Mouse (Mus musculus) myocyte (in vitro differentiated cells): ENCODE data around the gene Syce3. TPM values are rescaled to one million over a fixed set of nuclear protein-coding genes. Genes with fewer than 3 reads are reported as not detected.

Experiments used
- H3K27me3 ChIP-seq: one replicate; pipeline ENCODE4 v1.6.1; 2011; ENCODE audit not compliant: control insufficient read depth, insufficient read depth, insufficient read length
- H3K36me3 ChIP-seq: one replicate; pipeline ENCODE4 v1.6.1; 2011; ENCODE audit not compliant: control insufficient read depth, insufficient read depth
- H3K4me2 ChIP-seq: one replicate; pipeline ENCODE4 v1.6.1; 2011; ENCODE audit warnings: low read depth, control low read depth
- H3K4me3 ChIP-seq: one replicate; pipeline ENCODE4 v1.5.1; 2011; ENCODE audit warnings: mild to moderate bottlenecking, control low read depth, moderate library complexity
- H3K79me2 ChIP-seq: one replicate; pipeline ENCODE4 v1.6.1; 2011; ENCODE audit not compliant: control insufficient read depth, insufficient read depth
- H3ac ChIP-seq: one replicate; pipeline ENCODE4 v1.6.1; 2011; ENCODE audit not compliant: control insufficient read depth, insufficient read length
- CEBPB ChIP-seq: IDR thresholded peaks from 2 replicates; pipeline ENCODE4 v1.6.1; 2011; ENCODE audit warnings: mild to moderate bottlenecking, moderate library complexity; ENCODE audit not compliant: poor library complexity, insufficient read depth, severe bottlenecking
- E2F4 ChIP-seq: IDR thresholded peaks from one replicate; pipeline ENCODE4 v1.6.1; 2011; ENCODE audit warnings: mild to moderate bottlenecking, control low read depth, moderate library complexity; ENCODE audit not compliant: insufficient read depth
- MAX ChIP-seq: IDR thresholded peaks from one replicate; pipeline ENCODE4 v1.6.1; 2011; ENCODE audit warnings: low read depth, mild to moderate bottlenecking, control low read depth
- MYOD1 ChIP-seq, 3 experiments: IDR thresholded peaks; one replicate each; pipeline ENCODE4 v1.6.1; 2011; ENCODE audit warnings: control low read depth in 2 of 3, low read depth in 2 of 3, mild to moderate bottlenecking in 2 of 3, moderate library complexity in 1 of 3; ENCODE audit not compliant: insufficient read length in 2 of 3, control insufficient read depth in 1 of 3
- MYOG ChIP-seq, 3 experiments: IDR thresholded peaks; one replicate each; pipeline ENCODE4 v1.6.1; 2011; ENCODE audit warnings: control low read depth in 2 of 3, low read depth in 2 of 3, mild to moderate bottlenecking in 2 of 3; ENCODE audit not compliant: insufficient read length in 2 of 3, control insufficient read depth in 1 of 3, insufficient read depth in 1 of 3
- POLR2A ChIP-seq: IDR thresholded peaks from one replicate; pipeline ENCODE4 v1.6.1; 2011; ENCODE audit warnings: low read depth, mild to moderate bottlenecking, control low read depth, moderate library complexity; ENCODE audit not compliant: insufficient read length
- POLR2AphosphoS2 ChIP-seq: IDR thresholded peaks from one replicate; pipeline ENCODE4 v1.6.1; 2011; ENCODE audit warnings: low read depth, control low read depth; ENCODE audit not compliant: insufficient read length
- REST ChIP-seq: IDR thresholded peaks from one replicate; pipeline ENCODE4 v1.6.1; 2011; ENCODE audit warnings: mild to moderate bottlenecking, control low read depth, moderate library complexity; ENCODE audit not compliant: insufficient read depth, insufficient read length
- SRF ChIP-seq: IDR thresholded peaks from one replicate; pipeline ENCODE4 v1.6.1; 2011; ENCODE audit warnings: low read depth; ENCODE audit not compliant: control insufficient read depth, insufficient read length
- TCF12 ChIP-seq: IDR thresholded peaks from one replicate; pipeline ENCODE4 v1.6.1; 2011; ENCODE audit warnings: mild to moderate bottlenecking, control low read depth; ENCODE audit not compliant: poor library complexity, insufficient read depth, severe bottlenecking
- TCF3 ChIP-seq: IDR thresholded peaks from one replicate; pipeline ENCODE4 v1.6.1; 2011; ENCODE audit warnings: low read depth, control low read depth; ENCODE audit not compliant: insufficient read length
- USF1 ChIP-seq: IDR thresholded peaks from one replicate; pipeline ENCODE4 v1.6.1; 2011; ENCODE audit warnings: low read depth, mild to moderate bottlenecking, control low read depth, moderate library complexity
- polyA plus RNA-seq: library from polyadenylated mRNA; unstranded; fragments of >200 nt; fragmentation: generic; extraction: Trizol; gene quantifications from one replicate; pipeline ENCODE4 v1.2.1, GENCODE M21; 2012; ENCODE audit warnings: missing spikeins

The Syce3 gene
- polyA plus RNA-seq, 1 experiment: not detected

- no peak overlapping the region for H3K4me2 ChIP-seq
- no peak overlapping the region for H3K4me3 ChIP-seq
- TF ChIP-seq SRF (no peak), CEBPB (no peak), MYOD1 (IDR thresholded peaks at IDR 0.05; ENCODE audit: control insufficient read depth in 1 of 3, insufficient read length in 2 of 3, low read depth in 2 of 3) (no peak), POLR2A (no peak), E2F4 (no peak), MAX (no peak)
- no peak overlapping the region for H3ac ChIP-seq
- no peaks in the 10 kb centered on the region for H3K36me3 ChIP-seq
- H3K79me2 ChIP-seq: no peaks in the 10 kb centered on the region
- H3K27me3 ChIP-seq: no peaks in the 10 kb centered on the region
Observed at GRCm38 (mm10) chr15:89404831-89405623, 5.3 kb downstream of the Syce3 start.

- Histone ChIP-seq H3ac (no peak overlapping the region), H3K79me2 (no peaks in the 10 kb centered on the region), H3K27me3 (peaks cover 15% of the 10 kb centered on the region), H3K4me3 (no peak overlapping the region), H3K4me2 (no peak overlapping the region), H3K36me3 (no peaks in the 10 kb centered on the region)
- TF ChIP-seq CEBPB (no peak), TCF12 (no peak), REST (no peak), MYOD1 (IDR thresholded peaks at IDR 0.05; ENCODE audit: control insufficient read depth in 1 of 3, insufficient read length in 2 of 3, low read depth in 2 of 3) (no peak), POLR2AphosphoS2 (no peak), SRF (no peak), MAX (no peak), MYOG (IDR thresholded peaks at IDR 0.05; ENCODE audit: control insufficient read depth in 1 of 3, insufficient read depth in 1 of 3, insufficient read length in 2 of 3, low read depth in 2 of 3) (no peak), POLR2A (no peak), TCF3 (no peak), E2F4 (no peak), USF1 (no peak)
Observed at GRCm38 (mm10) chr15:89402471-89402870, 7.8 kb downstream of the Syce3 start.

DNA sequence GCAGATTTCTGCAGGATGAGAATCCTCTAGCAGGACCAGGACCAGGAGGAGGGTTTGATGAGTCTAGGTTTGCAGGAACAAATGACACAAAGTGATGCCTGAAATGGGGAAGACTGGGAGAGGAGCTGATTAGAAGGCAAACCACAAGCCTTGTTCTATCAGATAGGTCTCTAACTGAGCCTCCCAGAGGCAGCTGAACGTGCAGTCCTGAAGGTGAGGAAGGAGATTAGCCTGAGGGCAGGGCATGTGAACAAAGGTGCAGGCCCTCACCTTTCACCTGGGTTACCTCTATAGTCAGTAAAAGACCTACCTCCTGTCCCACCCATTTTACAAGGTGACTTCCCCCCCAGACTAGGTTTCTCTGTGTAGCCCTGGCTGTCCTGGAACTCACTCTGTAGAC is 10.6 kb downstream of the Syce3 start:
- Histone ChIP-seq H3K27me3 (peaks cover 35% of the 10 kb centered on the region), H3K36me3 (no peaks in the 10 kb centered on the region), H3K4me3 (no peak overlapping the region), H3K4me2 (no peak overlapping the region), H3K79me2 (no peaks in the 10 kb centered on the region), H3ac (no peak overlapping the region)
- TF ChIP-seq E2F4 (no peak), MAX (no peak)

DNA sequence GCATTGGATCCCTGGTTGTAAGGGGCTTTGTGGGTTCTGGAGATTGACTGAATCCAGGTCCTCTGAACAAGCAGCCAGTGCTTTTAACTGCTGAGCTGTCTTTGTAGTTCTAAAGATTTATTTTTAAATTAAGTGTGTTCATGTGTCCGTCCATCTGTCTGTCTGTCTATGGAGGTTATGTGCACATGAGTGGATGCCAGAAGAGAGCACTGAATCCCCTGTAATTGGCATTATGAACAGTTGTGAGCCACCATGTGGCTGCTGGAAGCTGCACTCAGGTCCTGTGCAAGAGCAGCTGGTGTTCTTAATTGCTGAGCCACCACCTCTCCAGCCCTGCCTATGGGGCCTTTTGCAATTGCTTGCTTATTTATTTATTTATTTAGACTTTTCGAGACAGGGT is 12.2 kb downstream of the Syce3 start:
- H3K27me3 ChIP-seq: peaks cover 35% of the 10 kb centered on the region
- TF ChIP-seq USF1: no peak
- TF ChIP-seq MYOG (IDR thresholded peaks at IDR 0.05; ENCODE audit: control insufficient read depth in 1 of 3, insufficient read depth in 1 of 3, insufficient read length in 2 of 3, low read depth in 2 of 3): no peak
- no peak for TF ChIP-seq E2F4
- no peak for TF ChIP-seq MYOD1 (IDR thresholded peaks at IDR 0.05; ENCODE audit: control insufficient read depth in 1 of 3, insufficient read length in 2 of 3, low read depth in 2 of 3)
- TF ChIP-seq CEBPB: no peak
- TF ChIP-seq POLR2A: no peak
- no peak for TF ChIP-seq REST
- no peak for TF ChIP-seq POLR2AphosphoS2
- TF ChIP-seq TCF3: no peak
- TF ChIP-seq MAX: no peak
- no peak for TF ChIP-seq TCF12
- TF ChIP-seq SRF: no peak
- no peak overlapping the region for H3K4me2 ChIP-seq
- H3K4me3 ChIP-seq: no peak overlapping the region
- H3K79me2 ChIP-seq: no peaks in the 10 kb centered on the region
- H3K36me3 ChIP-seq: no peaks in the 10 kb centered on the region
- no peak overlapping the region for H3ac ChIP-seq

- H3K36me3 ChIP-seq: no peaks in the 10 kb centered on the region
- TF ChIP-seq MYOD1 (IDR thresholded peaks at IDR 0.05; ENCODE audit: control insufficient read depth in 1 of 3, insufficient read length in 2 of 3, low read depth in 2 of 3): no peak
- no peak for TF ChIP-seq POLR2AphosphoS2
- TF ChIP-seq POLR2A: no peak
- no peak for TF ChIP-seq SRF
- TF ChIP-seq CEBPB: no peak
- no peak for TF ChIP-seq USF1
- no peak for TF ChIP-seq TCF12
- no peak for TF ChIP-seq REST
- no peak for TF ChIP-seq MYOG (IDR thresholded peaks at IDR 0.05; ENCODE audit: control insufficient read depth in 1 of 3, insufficient read depth in 1 of 3, insufficient read length in 2 of 3, low read depth in 2 of 3)
- no peak for TF ChIP-seq MAX
- no peak for TF ChIP-seq E2F4
- no peak for TF ChIP-seq TCF3
- H3K4me2 ChIP-seq: no peak overlapping the region
- H3K79me2 ChIP-seq: no peaks in the 10 kb centered on the region
- peaks cover 46% of the 10 kb centered on the region for H3K27me3 ChIP-seq
- H3ac ChIP-seq: no peak overlapping the region
- no peak overlapping the region for H3K4me3 ChIP-seq
Observed at GRCm38 (mm10) chr15:89396883-89397282, 13.4 kb downstream of the Syce3 start.
